In genomic region chr11:20248840-20249239, GRCm38 (mm10) we compare ENCODE assay signal across 8 mouse cellular contexts. TPM values are rescaled to one million over a fixed set of nuclear protein-coding genes. Genes with fewer than 3 reads are reported as not detected.
DNase-seq lines count a peak whose midpoint lies in the region; ATAC-seq lines count a peak whose summit lies in the region.

No protein-coding gene starts in this region.

- peak; percentile 78; the same call in 1 of the 2 replicates for ATAC-seq in hindbrain, embryonic 15.5 days (ENCODE audit: low FRiP score, low read depth)
- peak; percentile 69 for ATAC-seq in lung, embryonic 16.5 days (ENCODE audit: low read depth)
- no peak for ATAC-seq in megakaryocyte-erythroid progenitor cell, adult 5-6 weeks (replicated peaks; ENCODE audit: low FRiP score, low TSS enrichment, poor library complexity, severe bottlenecking)

- peaks cover 30% of the 10 kb centered on the region for H3K4me1 ChIP-seq in hindbrain, embryonic 15.5 days (replicated peaks)
- H3K4me1 ChIP-seq in lung, embryonic 16.5 days (replicated peaks; ENCODE audit: control insufficient read depth, insufficient read depth, low read length), result peaks cover 25% of the 10 kb centered on the region

- peak overlapping the region; percentile 87 for H3K9ac ChIP-seq in hindbrain, embryonic 15.5 days
- H3K9ac ChIP-seq in lung, embryonic 16.5 days (ENCODE audit: low read length), result peak overlapping the region; percentile 95

- no peaks in the 10 kb centered on the region for H3K27me3 ChIP-seq in hindbrain, embryonic 15.5 days
- H3K27me3 ChIP-seq in lung, embryonic 16.5 days (ENCODE audit: control insufficient read depth, insufficient read depth, low read depth, low read length), result no peaks in the 10 kb centered on the region

- no peaks in the 10 kb centered on the region for H3K9me3 ChIP-seq in hindbrain, embryonic 15.5 days
- H3K9me3 ChIP-seq in lung, embryonic 16.5 days (ENCODE audit: control insufficient read depth, low read length), result no peaks in the 10 kb centered on the region

- peak overlapping the region; percentile 97 for H3K4me2 ChIP-seq in hindbrain, embryonic 15.5 days
- H3K4me2 ChIP-seq in lung, embryonic 16.5 days (ENCODE audit: low read depth, low read length), result peak overlapping the region; percentile 77

- H3K27ac ChIP-seq in hindbrain, embryonic 15.5 days (replicated peaks), result peak overlapping the region; percentile 89
- peak overlapping the region; percentile 84 for H3K27ac ChIP-seq in lung, embryonic 16.5 days (ENCODE audit: low read length)

- no peaks in the 10 kb centered on the region for H3K36me3 ChIP-seq in hindbrain, embryonic 15.5 days
- peaks cover 3% of the 10 kb centered on the region; the same call in 1 of the 2 replicates for H3K36me3 ChIP-seq in lung, embryonic 16.5 days (ENCODE audit: control insufficient read depth, insufficient read depth, low read length)

- whole genome bisulfite sequencing in hindbrain, embryonic 15.5 days, result under 1% methylated on average over 35 of the region's 39 CpGs
- under 1% methylated on average over 38 of the region's 39 CpGs for WGBS in lung, embryonic 16.5 days

- DNase-seq in gastrocnemius, postnatal 14 days, result peak; percentile 40
- DNase-seq in gastrocnemius, postnatal 10 days, result no peak
- DNase-seq in urinary bladder, postnatal 14 days (ENCODE audit: low spot score), result peak; percentile 34
- no peak for DNase-seq in urinary bladder, postnatal 4 days (ENCODE audit: low spot score in 2 of 2)
- DNase-seq in left cerebral cortex, postnatal 36 days (ENCODE audit: low spot score in 2 of 2), result no peak

- intact Hi-C loops in gastrocnemius, postnatal 14 days (cut with DNase I; ENCODE audit: low total_unique reads), result no loop called here
- intact Hi-C loops in left cerebral cortex, postnatal 36 days (cut with DNase I), result loop anchor here (2.0 kb wide), 1 partner anchor 48 kb away; the partner anchor contains the start of gene Rab1a

- peak overlapping the region; percentile 90 for H3K4me3 ChIP-seq in hindbrain, embryonic 15.5 days
- peak overlapping the region; percentile 91 for H3K4me3 ChIP-seq in lung, embryonic 16.5 days (ENCODE audit: low read length)

RNA-seq across cellular contexts. Expression of gene Cep68, which starts 0.4 kb away (rescaled TPM):
- 10 to 100 TPM; 23.8 to 24.4 TPM for total RNA-seq in gastrocnemius, postnatal 14 days (2021)
- 10 to 100 TPM; 24.7 to 31.2 TPM for total RNA-seq in gastrocnemius, postnatal 10 days (2021)
- 27.1 and 30.5 TPM in 2 replicates for polyA plus RNA-seq in hindbrain, embryonic 15.5 days (2015; fragmentation: Nextera tagmentation; extraction: Ambion mirVana)
- 36.8 and 37.0 TPM in 2 replicates for polyA plus RNA-seq in lung, embryonic 16.5 days (2015; fragmentation: Nextera tagmentation; extraction: Ambion mirVana)
- total RNA-seq in megakaryocyte-erythroid progenitor cell, adult 5-6 weeks (2014; fragmentation: Nextera tagmentation), result 22.6 and 22.7 TPM in 2 replicates
- 24.9 and 25.7 TPM in 2 replicates for total RNA-seq in megakaryocyte-erythroid progenitor cell, adult 5-6 weeks (2017)
- total RNA-seq in left cerebral cortex, postnatal 36 days (2021), result 10 to 100 TPM; 27.4 to 29.1 TPM

RNA-seq across cellular contexts. Expression of gene Rab1a, which starts 47.6 kb away (rescaled TPM):
- 100 to 1,000 TPM; 103 to 110 TPM for total RNA-seq in gastrocnemius, postnatal 14 days (2021)
- total RNA-seq in gastrocnemius, postnatal 10 days (2021), result 100 to 1,000 TPM; 117 to 122 TPM
- polyA plus RNA-seq in hindbrain, embryonic 15.5 days (2015; fragmentation: Nextera tagmentation; extraction: Ambion mirVana), result 291 and 306 TPM in 2 replicates
- polyA plus RNA-seq in lung, embryonic 16.5 days (2015; fragmentation: Nextera tagmentation; extraction: Ambion mirVana), result 261 and 264 TPM in 2 replicates
- total RNA-seq in megakaryocyte-erythroid progenitor cell, adult 5-6 weeks (2014; fragmentation: Nextera tagmentation), result 69.5 and 81.8 TPM in 2 replicates
- total RNA-seq in megakaryocyte-erythroid progenitor cell, adult 5-6 weeks (2017), result 61.2 and 68.1 TPM in 2 replicates
- total RNA-seq in left cerebral cortex, postnatal 36 days (2021), result 100 to 1,000 TPM; 192 to 195 TPM

Comparison
In these comparisons a context has a peak if more than half of its experiments do, and no peak if none do; other contexts are left out.
1. DNase-seq: peak in gastrocnemius, postnatal 14 days (single experiment) and urinary bladder, postnatal 14 days (single experiment); none in gastrocnemius, postnatal 10 days (single experiment), urinary bladder, postnatal 4 days (0 of 2) and left cerebral cortex, postnatal 36 days (0 of 2).